Mouse (Mus musculus) adrenal gland, postnatal 25 days (tissue): ENCODE measurements at regions not wholly inside any gene's neighbourhood (a gene's known extent, or its start where the extent isn't known, plus 50 kb on each side); places are given as distances from the start of the nearest gene placed in this dataset.

Source experiments
- DNase-seq: peaks from one replicate; pipeline ENCODE4 v3.0.0; 2021; ENCODE audit warnings: mixed read lengths

- no peak for DNase-seq
Observed at GRCm38 (mm10) chr2:30525295-30525694, 51.3 kb upstream of the Ier5l start.

GRCm38 (mm10) chr2:30525831-30526230 lies 51.8 kb upstream of the Ier5l start:
- DNase-seq = no peak

DNA sequence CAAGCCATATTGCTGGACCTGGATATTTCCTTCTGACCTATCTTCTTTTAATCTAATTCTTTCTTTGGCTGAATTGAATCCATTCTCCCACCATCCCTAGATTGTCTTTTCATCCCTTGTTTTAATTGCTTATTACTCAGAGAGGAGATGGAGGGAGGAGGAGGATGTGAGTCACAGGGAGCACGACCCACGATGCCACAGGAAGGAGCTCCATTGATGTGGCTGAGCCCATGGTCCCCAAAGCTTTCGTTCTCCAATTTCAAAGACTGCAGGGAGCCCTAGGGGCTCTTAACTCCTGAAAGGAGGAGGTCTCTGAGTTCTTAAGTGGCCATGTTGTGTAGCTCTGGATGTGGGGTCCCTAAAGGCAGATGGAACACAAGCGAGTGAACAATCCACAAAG lies 53.5 kb upstream of the Ier5l start:
- no peak for DNase-seq

- DNase-seq = no peak
Observed at GRCm38 (mm10) chr2:30532948-30533347, 58.9 kb upstream of the Ier5l start.

GRCm38 (mm10) chr2:30533367-30533766 lies 59.3 kb upstream of the Ier5l start:
- DNase-seq = no peak

GRCm38 (mm10) chr2:30534485-30534884 lies 60.4 kb upstream of the Cstad start:
- no peak for DNase-seq

GRCm38 (mm10) chr2:30539305-30539704 lies 55.5 kb upstream of the Cstad start:
- no peak for DNase-seq

- DNase-seq = no peak
Observed at GRCm38 (mm10) chr2:30541541-30541940, 53.3 kb upstream of the Cstad start.

GRCm38 (mm10) chr2:30544782-30545435 lies 49.9 kb upstream of the Cstad start:
- DNase-seq = peak; percentile 92
